Mouse (Mus musculus): ENCODE results near the gene Cspg4.

Cspg4 gene

DNA sequence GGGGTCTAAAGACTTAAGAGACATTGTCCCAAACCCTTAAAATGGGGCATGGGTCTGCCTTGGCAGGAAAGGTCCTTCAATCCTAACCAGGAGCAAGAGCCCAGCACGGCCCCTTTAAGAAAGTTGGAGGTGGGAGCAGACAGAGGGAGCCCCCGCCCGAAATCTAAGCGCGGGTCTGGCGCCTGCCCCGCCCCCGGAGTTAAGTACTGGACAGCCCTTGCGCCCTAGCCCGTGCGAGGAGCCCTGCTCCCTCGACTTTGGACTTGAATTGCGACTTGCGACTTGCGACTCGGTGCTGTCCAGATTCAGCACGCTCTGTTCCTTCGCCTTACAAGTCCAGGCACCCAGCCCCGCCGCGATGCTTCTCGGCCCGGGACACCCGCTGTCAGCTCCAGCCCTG, at the start of gene Cspg4:
TSS of gene Cspg4 (plus strand) at position 202 of the 400 bp plus-strand sequence.
- DNase-seq (ENCODE audit: low read depth, low spot score): no peak

DNA sequence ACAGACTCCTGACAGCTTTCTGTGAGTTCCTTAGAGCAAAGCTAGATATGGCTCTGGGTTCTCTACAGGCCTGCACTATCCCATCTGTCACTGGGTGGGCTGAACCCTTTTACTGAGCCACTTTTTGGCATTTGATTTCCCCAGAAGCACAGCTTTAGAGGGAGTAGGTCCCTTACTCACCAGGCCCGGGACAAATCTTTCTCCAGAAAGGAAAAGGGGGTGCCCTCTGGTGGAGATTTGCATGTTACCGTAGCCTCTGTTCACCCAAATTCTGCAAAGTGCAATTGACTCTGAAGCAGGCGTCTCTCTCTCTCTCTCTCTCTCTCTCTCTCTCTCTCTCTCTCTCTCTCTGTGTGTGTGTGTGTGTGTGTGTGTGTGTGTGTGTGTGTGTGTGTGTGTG, 39.9 kb upstream of the Cspg4 start:
- DNase-seq (ENCODE audit: low read depth, low spot score): no peak

DNA sequence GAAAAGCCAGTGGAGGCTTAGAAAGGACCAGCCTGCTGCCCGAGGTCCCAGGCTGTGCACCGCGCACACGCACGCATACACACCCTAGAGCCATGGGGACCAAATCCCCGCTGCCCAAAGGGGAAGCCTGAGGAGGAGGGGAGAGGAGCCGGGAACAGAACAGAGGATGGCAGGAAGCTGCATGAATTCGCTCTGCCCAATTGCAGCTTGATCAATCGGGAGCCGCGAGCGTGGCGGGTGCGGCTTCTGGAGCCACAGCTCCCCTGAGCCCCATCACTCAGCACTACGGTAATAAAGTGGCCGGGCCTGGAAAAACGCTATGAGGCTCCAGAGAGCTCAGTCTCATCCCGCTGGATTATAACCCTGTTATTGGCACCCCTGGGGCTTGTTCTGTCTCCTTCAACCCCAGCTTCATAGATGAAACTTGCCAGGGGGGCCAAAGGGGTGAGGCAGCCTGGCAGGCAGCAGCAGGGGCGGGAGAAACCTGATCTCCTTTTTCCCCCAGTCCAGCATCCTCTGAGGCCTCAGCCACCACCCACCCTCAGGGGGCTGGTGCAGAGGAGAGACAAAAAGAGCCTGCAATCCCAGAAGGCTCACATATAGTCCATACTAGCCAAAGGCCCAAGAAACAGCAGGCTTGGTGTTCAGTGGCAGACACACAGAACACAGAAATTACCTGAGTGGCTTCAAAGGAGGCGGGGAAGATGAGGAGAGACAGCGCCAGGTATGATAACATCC, 39.2 kb upstream of the Cspg4 start:
- no peak for DNase-seq (ENCODE audit: low read depth, low spot score)

DNA sequence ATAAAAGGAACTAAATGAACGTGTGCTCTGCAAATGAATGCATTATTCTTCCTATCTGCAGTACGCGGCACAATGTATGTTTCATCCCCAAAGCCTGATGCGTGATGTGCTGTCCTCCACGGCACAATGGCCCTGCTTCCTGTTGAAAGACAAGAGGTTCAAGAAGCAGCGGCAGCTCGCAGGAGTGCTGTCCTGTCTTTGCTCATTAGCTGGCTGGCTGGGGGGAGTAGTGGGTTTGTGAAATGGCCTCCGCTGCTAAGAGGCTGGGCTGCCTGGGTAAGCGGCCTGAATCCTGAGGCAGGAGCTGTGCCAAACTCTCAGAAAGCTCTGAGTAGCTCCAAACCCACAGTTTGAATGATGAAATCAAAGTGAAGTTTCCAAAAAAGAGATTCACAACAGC, 36.7 kb upstream of the Cspg4 start:
- DNase-seq (ENCODE audit: low read depth, low spot score): no peak

DNA sequence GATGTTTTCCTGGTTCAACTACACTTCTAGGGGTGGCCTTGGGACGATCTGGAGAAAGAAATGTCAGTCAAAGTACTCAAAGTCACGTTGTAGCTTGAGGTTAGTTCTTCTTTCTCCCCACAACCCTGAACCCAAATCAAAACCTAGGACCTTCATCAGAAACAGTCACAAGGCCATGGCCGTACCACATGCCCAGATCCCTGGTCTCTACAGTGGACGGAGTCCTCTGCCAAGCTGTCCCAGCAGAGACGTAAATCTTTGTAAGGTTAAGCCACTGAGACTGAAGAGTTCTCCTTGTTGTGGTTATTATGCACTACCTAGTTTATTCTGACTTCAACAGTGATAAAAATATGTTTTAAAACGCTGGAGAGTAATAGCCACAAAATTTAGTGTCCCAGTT, 36.0 kb upstream of the Cspg4 start:
- DNase-seq (ENCODE audit: low read depth, low spot score): no peak

DNA sequence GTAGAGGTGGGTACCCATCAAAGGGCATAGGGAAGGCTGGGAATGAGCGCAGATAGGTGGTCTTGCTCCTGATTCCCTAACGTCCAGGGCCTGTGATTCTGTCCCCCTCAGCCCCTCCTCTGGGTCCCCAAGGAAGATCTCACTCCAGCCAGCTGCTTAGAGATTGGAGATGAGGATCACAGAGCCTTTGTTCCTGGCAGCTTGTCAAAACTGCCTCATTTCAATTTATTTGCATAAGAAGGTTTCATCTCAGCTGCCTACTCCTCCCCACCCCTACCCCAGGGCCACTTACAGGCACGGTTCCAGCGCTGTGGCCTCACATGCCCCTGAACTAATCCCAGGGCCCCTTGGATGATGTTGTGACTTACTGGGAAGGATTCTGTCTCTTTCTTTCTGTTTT, 34.7 kb upstream of the Cspg4 start:
- DNase-seq (ENCODE audit: low read depth, low spot score): no peak

DNA sequence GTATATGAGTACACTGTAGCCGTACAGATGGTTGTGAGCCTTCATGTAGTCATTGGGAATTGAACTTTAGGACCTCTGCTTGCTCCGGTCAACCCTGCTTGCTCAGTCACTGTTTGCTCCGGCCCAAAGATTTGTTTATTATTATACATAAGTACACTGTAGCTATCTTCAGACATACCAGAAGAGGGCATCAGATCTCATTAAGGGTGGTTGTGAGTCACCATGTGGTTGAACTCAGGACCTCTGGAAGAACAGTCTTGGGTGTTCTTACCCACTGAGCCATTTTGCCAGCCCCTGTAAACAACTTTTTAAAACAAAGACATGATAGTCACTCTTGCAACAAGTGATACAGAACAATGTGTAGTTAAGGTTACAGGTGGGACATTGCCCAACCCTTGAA, 32.9 kb upstream of the Cspg4 start:
- DNase-seq (ENCODE audit: low read depth, low spot score): no peak

DNA sequence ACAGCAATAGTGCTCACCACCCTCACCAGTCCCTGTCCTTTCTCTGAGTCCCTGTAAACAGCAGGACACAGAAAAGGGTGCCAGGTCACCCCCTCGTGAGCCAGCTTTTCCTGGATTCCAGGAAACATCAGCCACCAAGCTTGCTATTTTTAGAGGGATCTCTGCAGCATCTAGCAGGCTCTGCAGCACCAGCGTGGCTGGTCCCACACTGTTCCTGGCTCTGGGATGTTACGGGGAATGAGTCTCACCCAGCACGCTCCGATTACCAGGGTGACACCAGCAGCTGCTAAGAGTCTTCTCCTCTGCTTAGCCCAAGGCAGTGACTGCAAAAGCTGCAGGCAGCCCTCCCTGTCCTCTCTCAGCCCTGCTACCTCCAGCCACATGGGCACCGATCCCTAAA, 31.9 kb upstream of the Cspg4 start:
- no peak for DNase-seq (ENCODE audit: low read depth, low spot score)

DNA sequence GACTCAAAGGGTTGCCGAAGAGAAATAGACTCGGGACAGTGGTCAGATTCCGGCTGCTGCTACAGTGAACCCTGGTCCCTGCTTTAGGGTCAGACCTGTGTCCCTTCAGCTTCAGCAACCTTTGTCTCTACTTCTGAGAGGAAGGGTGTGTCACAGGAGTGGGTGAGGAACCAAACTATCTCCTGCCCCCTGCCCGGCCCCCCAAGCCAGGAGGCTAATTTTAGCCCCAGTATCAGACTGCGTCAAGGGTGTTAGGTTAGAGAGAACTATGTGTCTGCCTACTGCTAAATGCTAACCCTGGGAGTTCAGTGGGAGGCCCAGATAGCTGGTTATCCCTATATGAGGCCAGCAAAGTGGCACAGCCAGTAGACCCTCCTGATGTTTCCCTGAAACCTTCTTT, 29.7 kb upstream of the Cspg4 start:
- DNase-seq (ENCODE audit: low read depth, low spot score): no peak

DNA sequence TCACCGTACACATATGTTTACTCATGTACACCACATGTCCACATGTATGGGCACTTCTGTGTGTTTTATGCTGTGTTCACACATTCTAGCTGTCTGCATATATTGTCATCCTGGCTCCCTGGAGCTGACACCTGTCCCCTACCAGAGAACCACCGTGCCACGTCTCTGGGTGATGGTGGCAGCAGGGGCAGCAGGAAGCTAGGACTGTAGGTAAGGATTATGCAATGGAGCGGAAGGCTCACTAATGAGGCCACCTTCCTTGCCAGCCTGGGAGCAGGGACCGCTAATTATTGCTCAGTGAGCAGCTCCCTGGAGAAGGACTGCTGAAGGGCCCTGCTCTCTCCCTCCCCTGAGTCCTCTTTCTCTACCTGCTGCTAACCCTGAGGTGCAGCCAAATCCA, 24.1 kb upstream of the Cspg4 start:
- DNase-seq (ENCODE audit: low read depth, low spot score): no peak

DNA sequence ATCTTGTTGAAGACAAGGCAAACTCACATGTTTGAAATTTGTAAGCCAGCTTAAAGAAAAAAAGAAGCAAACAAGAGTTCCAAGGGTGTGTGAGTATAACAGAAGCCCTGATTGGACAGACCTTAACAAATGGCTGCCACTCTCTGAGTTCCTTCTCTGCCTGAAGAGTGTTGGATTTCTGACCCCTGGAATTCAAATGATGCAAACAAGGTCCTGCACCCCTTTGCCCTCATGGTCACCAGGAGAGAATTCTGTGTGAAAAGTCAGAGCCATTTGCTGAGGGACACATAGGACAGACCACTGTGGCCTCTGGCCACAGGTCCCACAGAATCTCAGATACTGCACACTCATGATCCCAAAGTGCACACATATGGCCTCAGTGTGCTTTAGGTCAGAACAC, 23.0 kb upstream of the Cspg4 start:
- no peak for DNase-seq (ENCODE audit: low read depth, low spot score)

DNA sequence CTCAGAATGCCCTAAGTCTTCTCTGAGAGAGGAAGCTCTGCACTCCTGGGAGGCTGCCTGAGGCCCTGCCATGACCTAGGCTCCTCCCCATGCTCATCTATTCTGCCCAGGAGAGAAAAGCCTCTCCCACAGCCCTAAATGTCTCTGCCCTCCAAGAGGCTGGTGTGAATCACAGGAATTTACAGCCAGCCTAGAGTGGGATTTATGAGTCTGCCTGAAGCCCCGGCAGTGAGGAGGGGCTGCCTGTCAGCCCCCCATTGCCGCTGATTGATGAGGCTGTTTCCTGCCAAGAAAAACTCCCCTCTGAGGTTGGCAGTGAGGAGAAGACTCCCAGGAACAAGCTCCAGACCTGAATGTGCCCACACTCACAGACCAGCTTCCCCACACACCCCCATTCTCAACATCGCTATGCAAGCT, 22.5 kb upstream of the Cspg4 start:
- DNase-seq (ENCODE audit: low read depth, low spot score): no peak

DNA sequence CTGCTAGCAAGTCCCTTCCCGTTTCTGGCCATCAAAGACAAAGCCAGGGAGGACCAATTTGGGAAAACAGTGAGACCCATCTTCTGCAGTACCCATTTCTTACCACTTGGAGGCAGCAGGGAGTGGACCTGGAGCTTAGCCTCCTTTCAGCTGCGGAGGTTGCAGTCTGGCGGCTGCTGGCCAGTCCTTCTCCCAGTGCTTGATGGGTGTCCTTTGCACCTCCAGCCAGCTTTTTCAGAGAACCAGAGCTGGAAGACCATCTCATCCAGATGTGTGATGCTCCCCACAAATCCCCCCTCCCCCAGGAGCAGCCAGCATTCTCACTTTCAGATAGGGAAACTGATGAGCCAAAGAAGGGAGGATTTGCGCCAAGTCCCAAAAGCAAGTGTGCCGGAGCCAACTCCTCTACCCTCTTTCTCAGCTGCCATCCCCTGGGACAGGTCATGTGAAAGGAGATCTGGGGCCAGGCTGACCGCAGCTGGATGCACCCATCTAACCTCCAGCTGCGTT, 21.1 kb upstream of the Cspg4 start:
- no peak for DNase-seq (ENCODE audit: low read depth, low spot score)

DNA sequence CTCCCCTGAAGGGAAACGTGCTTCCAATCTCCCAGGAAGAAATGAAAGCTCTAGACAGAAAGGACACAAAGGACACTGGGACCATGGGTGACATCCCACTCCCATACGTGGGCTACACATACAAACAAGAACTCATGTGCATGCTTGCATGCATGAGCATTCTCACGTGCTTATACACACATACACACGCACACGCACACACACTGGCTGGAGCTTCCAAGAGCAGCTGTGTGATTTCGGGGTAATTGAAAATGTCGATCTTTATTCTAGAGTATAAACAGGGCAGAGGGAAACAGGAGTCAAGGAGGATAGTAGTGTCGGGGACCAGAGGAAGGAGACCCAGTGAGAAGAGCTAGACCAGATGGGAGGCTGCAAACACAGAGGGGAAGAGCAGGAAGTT, 20.2 kb upstream of the Cspg4 start:
- DNase-seq (ENCODE audit: low read depth, low spot score): no peak

DNA sequence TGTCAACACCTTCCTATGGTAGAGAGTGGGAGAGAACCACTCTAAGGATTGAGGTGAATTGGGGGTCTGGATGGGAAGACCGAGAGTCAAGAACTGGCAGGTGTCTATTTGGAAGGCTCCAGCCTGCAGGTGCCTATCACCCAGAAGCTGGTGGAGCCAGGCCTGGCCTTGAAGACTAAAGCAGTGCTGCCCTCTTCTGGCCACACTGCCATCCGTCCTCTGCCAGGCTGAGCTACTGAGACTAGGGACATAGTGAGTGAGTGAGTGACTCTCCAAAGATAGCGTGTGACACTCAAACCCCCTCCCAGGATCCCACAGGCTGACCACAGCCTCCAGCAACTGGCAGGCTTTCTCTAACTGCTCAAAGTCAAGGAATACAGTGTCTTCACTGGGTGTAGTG, 17.3 kb upstream of the Cspg4 start:
- peak; percentile 62 for DNase-seq (ENCODE audit: low read depth, low spot score)

DNA sequence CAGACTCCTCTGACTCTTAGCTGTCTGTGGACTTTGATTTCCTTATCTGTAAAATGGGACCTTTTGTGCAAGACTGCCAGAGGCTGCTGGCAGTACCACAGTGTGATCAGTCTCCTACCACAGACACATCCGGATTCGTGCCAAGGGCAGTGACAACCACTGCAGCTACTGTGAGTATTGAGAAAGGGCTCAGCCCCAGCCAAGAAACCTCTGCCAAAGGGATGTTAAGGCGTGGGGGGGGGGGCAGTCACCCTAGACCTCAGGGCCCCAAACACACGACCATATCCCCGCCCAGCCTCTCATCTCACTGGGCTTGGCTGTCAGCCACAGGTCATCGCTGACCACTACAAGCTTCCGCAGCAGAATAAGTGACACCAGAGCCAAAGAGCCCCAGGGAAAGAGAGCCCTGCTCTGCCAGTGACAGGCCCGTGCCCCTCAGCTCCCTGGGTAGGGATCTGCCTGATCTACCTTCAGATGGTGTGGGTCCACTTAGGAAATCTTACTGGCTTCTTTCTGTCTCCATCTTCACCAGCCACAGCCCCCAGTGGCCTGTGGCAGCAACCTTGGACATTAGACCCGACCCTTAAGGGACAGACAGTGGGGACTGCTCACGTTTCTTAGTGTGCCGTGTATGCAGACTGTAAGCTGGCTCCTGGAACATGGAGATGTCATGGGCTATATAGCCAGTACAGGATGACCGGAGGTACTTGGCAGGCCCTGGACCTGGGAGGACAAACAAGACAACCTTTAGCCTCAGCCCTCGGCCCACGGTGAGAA, 14.5 kb upstream of the Cspg4 start:
- DNase-seq (ENCODE audit: low read depth, low spot score): no peak

DNA sequence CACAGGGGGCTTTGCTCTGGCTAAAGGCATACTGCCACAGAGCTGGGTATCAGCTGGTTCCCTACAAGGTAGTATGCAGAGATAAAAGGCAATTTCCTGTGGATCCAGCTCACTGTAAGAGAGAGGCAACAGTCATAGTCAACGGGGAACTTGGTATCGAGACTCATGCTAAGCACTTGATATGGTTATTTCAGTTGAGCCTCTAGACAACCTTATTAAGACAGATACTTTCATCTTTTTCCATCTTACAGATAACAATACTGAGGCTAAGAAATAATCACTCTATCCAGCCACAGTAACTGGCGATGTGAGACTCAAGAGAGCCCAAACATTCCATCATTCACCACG, 14.0 kb upstream of the Cspg4 start:
- DNase-seq (ENCODE audit: low read depth, low spot score): no peak

DNA sequence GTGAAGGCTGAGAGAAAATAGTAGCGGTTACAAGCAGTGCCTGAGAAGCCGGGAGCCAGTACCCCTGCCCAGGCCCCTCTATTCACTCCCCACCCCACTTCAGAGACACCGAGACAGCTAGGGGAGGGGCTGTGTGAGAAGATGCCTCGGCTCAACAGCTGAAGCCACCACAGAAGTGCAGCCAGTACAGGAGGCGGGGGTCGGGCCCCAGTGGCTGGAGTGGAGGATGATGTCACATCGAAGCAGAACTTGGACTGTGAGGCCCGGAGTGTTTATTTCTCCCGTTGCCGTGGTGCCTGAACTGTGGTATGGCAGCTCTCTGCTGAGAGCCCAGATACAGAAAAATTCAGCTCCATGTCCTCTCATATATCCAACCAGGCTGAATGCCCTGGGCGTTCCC, 13.1 kb upstream of the Cspg4 start:
- DNase-seq (ENCODE audit: low read depth, low spot score): no peak

DNA sequence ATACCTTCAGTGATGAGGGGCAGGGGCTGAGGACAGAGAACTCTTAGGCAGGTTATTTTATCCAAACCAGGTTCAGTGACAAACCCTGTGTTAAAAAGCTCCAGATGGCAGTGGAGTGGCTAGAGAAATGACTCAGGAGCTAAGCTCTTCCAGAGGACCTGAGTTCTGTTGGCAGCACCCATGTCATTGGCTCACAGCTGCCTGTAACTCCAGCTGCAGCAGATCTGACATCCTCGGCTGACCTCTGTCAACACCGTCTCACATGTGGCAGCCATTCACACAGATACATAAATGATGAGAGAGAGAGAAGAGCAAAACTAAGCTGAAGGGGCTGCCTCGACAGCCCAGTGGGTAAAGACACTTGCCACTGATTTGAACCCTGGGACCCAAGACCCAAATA, 7.4 kb upstream of the Cspg4 start:
- DNase-seq (ENCODE audit: low read depth, low spot score): no peak

DNA sequence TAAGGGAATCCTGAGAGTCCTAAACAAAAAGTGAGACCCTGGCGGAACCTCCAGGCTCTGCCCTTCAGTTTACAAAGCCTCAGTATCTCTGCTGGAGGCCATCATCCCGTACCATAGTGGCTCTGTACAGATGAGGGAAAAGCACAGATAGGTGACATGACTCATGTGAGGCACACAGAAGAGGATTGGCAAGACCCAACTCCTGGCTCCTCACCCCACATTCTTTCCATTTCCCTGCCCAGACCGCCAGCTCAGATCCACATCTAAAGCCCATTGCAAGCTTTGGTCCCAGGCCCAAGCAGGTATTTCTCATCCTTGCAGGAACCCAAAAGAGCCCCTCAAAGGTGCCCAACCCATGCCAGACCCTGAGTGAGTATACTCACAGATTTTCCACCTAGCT, 4.8 kb upstream of the Cspg4 start:
- DNase-seq (ENCODE audit: low read depth, low spot score): no peak

DNA sequence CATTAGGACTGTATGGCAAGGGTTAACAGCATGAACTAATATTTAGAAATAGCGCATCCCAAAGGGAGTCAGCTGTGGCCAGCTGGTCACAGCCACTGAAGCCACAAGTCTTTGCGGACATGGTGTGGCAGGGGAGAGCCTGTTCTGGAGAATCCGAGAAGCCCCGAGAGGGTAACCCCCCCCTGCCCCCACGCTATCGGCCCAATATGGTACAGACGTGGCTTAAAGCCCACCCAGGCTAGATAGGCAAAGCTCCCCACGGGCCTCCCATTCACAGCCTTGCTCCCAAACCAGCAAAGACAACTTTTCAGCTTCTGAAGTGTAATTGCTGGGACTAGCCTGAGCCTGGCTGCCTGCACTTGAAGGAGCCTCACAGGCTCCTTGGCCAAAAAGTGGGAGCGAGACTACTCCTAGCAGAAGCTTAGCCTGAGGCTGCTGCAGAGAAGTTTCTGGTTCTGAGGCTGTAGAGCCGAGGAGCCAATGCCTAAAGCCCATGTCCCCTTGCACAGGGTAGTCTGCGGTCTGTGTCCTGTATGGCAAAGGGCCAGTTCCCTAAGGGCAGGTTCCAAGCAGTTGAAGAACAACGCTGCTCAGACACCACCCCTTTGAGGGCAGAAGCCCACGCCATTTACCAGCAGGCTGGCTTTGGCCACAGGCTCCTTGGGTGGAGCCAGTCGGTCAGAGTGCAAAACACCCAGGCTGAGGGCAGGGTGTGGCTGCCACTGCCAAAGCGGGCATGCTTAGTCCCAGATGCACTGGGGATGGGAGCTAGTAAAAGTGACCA, 4.2 kb upstream of the Cspg4 start:
- DNase-seq (ENCODE audit: low read depth, low spot score): no peak

DNA sequence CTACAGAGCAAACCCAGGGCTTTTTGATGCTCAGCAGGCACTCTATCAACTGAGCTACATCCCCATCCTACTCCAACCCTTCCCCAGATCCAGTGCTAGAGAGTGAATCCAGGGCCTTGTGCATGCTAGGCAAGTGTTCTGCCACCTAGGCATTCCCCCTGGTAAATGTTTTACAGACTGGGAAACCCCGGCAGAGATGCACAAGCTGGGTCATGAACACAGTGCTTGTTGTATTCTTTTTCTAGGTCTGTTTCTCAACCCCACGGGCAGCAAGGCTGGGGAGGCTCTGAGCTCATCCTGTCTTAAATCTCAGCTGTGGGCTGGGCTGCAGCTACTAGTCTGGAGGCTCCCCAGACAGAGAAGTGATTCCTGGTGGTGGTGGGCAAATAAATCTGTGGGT, 2.0 kb upstream of the Cspg4 start:
- DNase-seq (ENCODE audit: low read depth, low spot score): no peak
